Mouse (Mus musculus) neural tube, embryonic 11.5 days (tissue): Measurements from ENCODE around the gene Ptbp2. TPM values are rescaled to one million over a fixed set of nuclear protein-coding genes. Genes with fewer than 3 reads are reported as not detected.

Experiments
- ATAC-seq: fragments of 200-750 bp; cut with Nextera tagmentation; 2 replicates; pipeline ENCODE4 v1.8.0; 2017; ENCODE audit warnings: moderate number of reproducible peaks, mild to moderate bottlenecking, moderate TSS enrichment, moderate library complexity; ENCODE audit not compliant: insufficient read depth, low FRiP score, low TSS enrichment
- DNase-seq: peaks from one replicate; pipeline ENCODE4 v3.0.0-alpha.2; 2015; ENCODE audit warnings: low spot score
- H3K27ac ChIP-seq: fragments of 300-500 bp; sonication (generic); 2 replicates; pipeline ENCODE4 v1.5.1; 2014; ENCODE audit warnings: low read depth, mild to moderate bottlenecking, low read length
- H3K27me3 ChIP-seq: fragments of 300-500 bp; sonication (generic); 2 replicates; pipeline ENCODE4 v1.6.1; 2014; ENCODE audit warnings: mild to moderate bottlenecking, low read length, mixed read lengths; ENCODE audit not compliant: control insufficient read depth, insufficient read depth
- H3K36me3 ChIP-seq: fragments of 300-500 bp; sonication (generic); 2 replicates; pipeline ENCODE4 v1.6.1; 2014; ENCODE audit warnings: mild to moderate bottlenecking, low read length, moderate library complexity, mixed read lengths; ENCODE audit not compliant: control insufficient read depth, insufficient read depth
- H3K4me1 ChIP-seq: fragments of 300-500 bp; sonication (generic); 2 replicates; pipeline ENCODE4 v1.6.1; 2014; ENCODE audit warnings: low read length, mixed read lengths; ENCODE audit not compliant: control insufficient read depth, insufficient read depth
- H3K4me2 ChIP-seq: fragments of 300-500 bp; sonication (generic); 2 replicates; pipeline ENCODE4 v1.6.1; 2014; ENCODE audit warnings: low read depth, mild to moderate bottlenecking, moderate library complexity
- H3K4me3 ChIP-seq: fragments of 300-500 bp; sonication (generic); 2 replicates; pipeline ENCODE4 v1.5.1; 2014; ENCODE audit warnings: low read depth, low read length
- H3K9ac ChIP-seq: fragments of 300-500 bp; sonication (generic); 2 replicates; pipeline ENCODE4 v1.6.1; 2014; ENCODE audit warnings: mild to moderate bottlenecking, low read length
- H3K9me3 ChIP-seq: fragments of 300-500 bp; sonication (generic); 2 replicates; pipeline ENCODE4 v1.6.1; 2016; ENCODE audit warnings: low read length; ENCODE audit not compliant: control insufficient read depth
- WGBS: fragments of 180-500 bp; shearing (Covaris S2); extraction: QIAGEN DNeasy Blood & Tissue Kit; methylation state at CpG from one replicate; pipeline ENCODE4 v1.1.7; 2014; 5-methylcytosine and 5-hydroxymethylcytosine counted together
- polyA plus RNA-seq: library from polyadenylated mRNA; unstranded; fragments of >200 nt; fragmentation: Nextera tagmentation; extraction: Ambion mirVana; gene quantifications from 2 replicates; pipeline ENCODE4 v1.2.1, GENCODE M21; 2014

The Ptbp2 gene
- 325 and 327 TPM in 2 replicates for polyA plus RNA-seq

DNA sequence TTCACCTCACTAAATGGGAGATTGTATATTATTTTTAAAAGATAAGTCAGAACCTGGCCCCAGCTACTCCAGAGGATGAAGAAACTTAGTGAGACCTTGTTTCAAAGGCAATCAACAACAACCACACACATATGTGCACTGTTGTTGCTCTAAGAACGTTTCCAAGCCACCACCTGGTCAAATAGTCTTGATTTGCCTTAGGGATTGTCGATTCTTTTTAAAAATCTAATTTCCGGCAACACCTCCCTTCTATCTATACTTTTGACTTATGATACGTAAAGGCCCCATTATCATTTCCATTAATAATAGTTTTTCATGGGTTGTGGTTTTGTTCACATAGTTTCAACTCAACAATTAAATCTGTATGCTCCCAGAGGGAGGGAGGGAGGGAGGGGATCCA, at the start of gene Ptbp2:
TSS of gene Ptbp2 (minus strand) at position 101 of the 400 bp plus-strand sequence.
- peak within 1 kb of the TSS; percentile 100 for H3K9ac ChIP-seq
- H3K36me3 ChIP-seq = no peaks in the 10 kb centered on the region
- H3K4me2 ChIP-seq = peak within 1 kb of the TSS; percentile 39
- H3K4me3 ChIP-seq = peak within 1 kb of the TSS; percentile 98
- peak within 1 kb of the TSS; percentile 99 for H3K27ac ChIP-seq
- H3K9me3 ChIP-seq = no peaks in the 10 kb centered on the region
- DNase-seq (no peak), ATAC-seq (no peak)
- 86% methylated on average over 4 of the region's 4 CpGs for WGBS
- H3K27me3 ChIP-seq = no peaks in the 10 kb centered on the region
- H3K4me1 ChIP-seq = peaks cover 3% of the 10 kb centered on the region

DNA sequence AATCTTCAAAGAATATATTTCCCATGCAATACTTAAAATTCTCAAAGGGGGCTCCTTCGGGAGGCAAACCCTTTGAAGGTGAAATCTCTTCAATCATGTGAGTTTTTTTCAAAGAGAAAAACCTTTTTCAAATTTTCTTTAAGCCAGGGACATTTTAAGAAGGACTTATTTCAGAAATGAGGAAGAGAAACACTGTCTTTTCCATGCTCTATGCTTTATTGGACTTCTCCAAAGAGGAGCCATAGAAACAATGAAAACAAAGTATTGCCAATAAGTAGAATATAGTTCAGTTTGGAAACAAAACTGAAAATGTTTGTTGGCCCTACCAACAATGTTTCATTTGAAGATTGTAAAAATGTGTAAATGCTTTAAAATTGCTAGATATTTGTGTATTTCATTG, 30.4 kb upstream of the Ptbp2 start:
- no peak overlapping the region for H3K9ac ChIP-seq
- DNase-seq (no peak), ATAC-seq (no peak)
- H3K4me1 ChIP-seq = no peaks in the 10 kb centered on the region
- H3K4me3 ChIP-seq = no peak overlapping the region
- H3K27me3 ChIP-seq = no peaks in the 10 kb centered on the region
- no peaks in the 10 kb centered on the region for H3K36me3 ChIP-seq
- no peak overlapping the region for H3K27ac ChIP-seq
- 67% methylated on average over 1 of the region's 1 CpGs for WGBS
- no peak overlapping the region for H3K4me2 ChIP-seq
- no peaks in the 10 kb centered on the region for H3K9me3 ChIP-seq

DNA sequence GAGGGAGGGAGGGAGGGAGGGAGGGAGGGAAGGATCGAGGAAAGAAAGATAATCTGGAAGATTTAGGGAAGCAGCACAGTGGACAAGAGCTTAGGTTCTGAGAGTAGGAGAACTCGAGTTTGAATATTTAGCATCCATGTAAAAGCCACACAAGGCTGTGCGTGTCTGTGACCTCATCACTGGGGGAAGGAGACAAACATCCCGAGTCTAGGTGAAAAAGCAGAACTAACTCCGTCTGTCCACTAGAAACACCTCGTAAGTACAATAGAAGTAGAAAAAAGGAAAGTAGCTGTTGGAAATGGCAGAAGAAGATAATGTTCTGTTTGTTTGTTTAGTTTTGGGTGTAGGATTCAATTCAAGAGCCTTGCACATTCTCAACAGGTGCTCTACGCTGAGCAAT, 21.9 kb upstream of the Ptbp2 start:
- H3K27me3 ChIP-seq = no peaks in the 10 kb centered on the region
- no peaks in the 10 kb centered on the region for H3K4me1 ChIP-seq
- ATAC-seq (no peak), DNase-seq (no peak)
- 80% methylated on average over 7 of the region's 7 CpGs for WGBS
- H3K4me2 ChIP-seq = no peak overlapping the region
- H3K9me3 ChIP-seq = no peaks in the 10 kb centered on the region
- no peak overlapping the region for H3K27ac ChIP-seq
- no peaks in the 10 kb centered on the region for H3K36me3 ChIP-seq
- no peak overlapping the region for H3K9ac ChIP-seq
- H3K4me3 ChIP-seq = no peak overlapping the region

- Histone ChIP-seq H3K36me3 (no peaks in the 10 kb centered on the region), H3K4me1 (no peaks in the 10 kb centered on the region), H3K27me3 (no peaks in the 10 kb centered on the region), H3K4me2 (no peak overlapping the region), H3K9ac (no peak overlapping the region), H3K4me3 (no peak overlapping the region), H3K27ac (no peak overlapping the region), H3K9me3 (no peaks in the 10 kb centered on the region)
- 88% methylated on average over 9 of the region's 9 CpGs for WGBS
- DNase-seq (no peak), ATAC-seq (no peak)
Observed at GRCm38 (mm10) chr3:119794677-119795365, 10.6 kb upstream of the Ptbp2 start.

DNA sequence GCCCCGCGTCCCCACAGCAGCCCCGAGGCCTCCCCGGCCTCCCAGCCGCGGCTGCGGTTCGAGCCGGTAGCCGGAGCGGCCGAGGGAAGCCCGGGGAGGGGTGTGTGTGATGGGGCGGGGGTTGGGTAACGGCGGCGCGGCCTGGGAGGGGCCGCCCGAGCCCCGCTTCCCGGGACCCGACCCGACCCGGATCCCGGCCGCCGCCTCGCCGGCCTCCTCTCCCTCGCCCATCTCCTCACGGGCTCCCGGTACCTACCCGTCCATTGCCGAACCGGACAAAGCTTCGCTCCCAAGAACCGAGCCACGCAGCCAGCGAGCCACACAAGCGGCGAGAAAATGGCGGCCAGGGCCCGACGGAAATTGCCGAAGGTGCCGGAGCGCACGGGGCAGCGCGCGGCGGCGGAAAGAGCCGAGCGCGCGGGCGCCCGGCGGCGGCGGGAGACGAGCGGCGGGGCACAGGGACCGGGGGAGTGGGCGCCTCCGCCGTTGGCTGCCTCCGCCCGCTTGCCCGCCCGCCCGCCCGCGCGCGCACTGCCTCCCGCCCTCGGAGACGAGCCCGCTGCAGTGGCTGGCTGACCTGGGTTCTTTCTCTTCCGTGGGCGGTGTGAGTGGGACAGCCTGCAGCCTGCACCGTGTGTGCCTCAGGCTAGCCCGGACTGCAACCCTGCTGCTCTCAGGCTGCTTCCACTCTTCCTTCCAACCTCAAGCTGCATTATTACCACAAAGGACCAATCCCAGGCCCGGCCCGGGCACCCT, 1.1 kb downstream of the Ptbp2 start:
- under 1% methylated on average over 71 of the region's 89 CpGs for WGBS
- DNase-seq (peak; percentile 92), ATAC-seq (peak; percentile 88)
- Histone ChIP-seq H3K36me3 (no peaks in the 10 kb centered on the region), H3K27ac (peak overlapping the region; percentile 99), H3K4me1 (peaks cover 11% of the 10 kb centered on the region), H3K9ac (peak overlapping the region; percentile 100), H3K27me3 (no peaks in the 10 kb centered on the region), H3K4me3 (peak overlapping the region; percentile 98), H3K4me2 (peak overlapping the region; percentile 62), H3K9me3 (no peaks in the 10 kb centered on the region)

- H3K27ac ChIP-seq = peak overlapping the region; percentile 99
- peak; percentile 78 for DNase-seq
- under 1% methylated on average over 52 of the region's 63 CpGs for WGBS
- H3K4me2 ChIP-seq = peak overlapping the region; percentile 62
- no peaks in the 10 kb centered on the region for H3K36me3 ChIP-seq
- no peaks in the 10 kb centered on the region for H3K9me3 ChIP-seq
- peak overlapping the region; percentile 98 for H3K4me3 ChIP-seq
- H3K4me1 ChIP-seq = peaks cover 11% of the 10 kb centered on the region
- H3K27me3 ChIP-seq = no peaks in the 10 kb centered on the region
- H3K9ac ChIP-seq = peak overlapping the region; percentile 100
- peak; percentile 77 for ATAC-seq
Observed at GRCm38 (mm10) chr3:119782022-119782945, 2.0 kb downstream of the Ptbp2 start.

DNA sequence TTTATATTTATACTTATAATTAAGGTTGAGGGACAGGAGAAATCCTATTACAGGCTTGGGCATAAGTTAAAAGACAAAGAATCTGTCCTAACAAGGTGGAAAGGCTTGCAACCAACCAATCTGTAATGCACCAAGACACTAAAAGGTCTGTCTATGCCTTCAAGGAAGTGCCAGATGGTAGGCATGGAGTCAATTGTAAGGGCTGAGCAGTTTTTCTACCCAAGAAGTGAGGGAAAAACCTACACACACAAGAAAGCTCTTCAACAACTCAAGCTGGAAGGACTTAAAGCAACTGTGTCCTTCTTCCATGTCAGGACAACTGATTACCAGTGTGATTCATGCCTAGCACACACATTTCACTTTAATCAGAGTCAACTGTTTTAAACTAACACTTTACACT, 3.4 kb downstream of the Ptbp2 start:
- Histone ChIP-seq H3K4me3 (peak overlapping the region; percentile 98), H3K9ac (no peak overlapping the region), H3K27me3 (no peaks in the 10 kb centered on the region), H3K27ac (no peak overlapping the region), H3K9me3 (no peaks in the 10 kb centered on the region), H3K36me3 (no peaks in the 10 kb centered on the region), H3K4me2 (peak overlapping the region; percentile 52), H3K4me1 (peaks cover 11% of the 10 kb centered on the region)
- DNase-seq (no peak), ATAC-seq (no peak)

- H3K4me3 ChIP-seq = no peak overlapping the region
- H3K4me1 ChIP-seq = peaks cover 11% of the 10 kb centered on the region
- H3K27ac ChIP-seq = no peak overlapping the region
- DNase-seq (no peak), ATAC-seq (no peak)
- no peaks in the 10 kb centered on the region for H3K9me3 ChIP-seq
- 85% methylated on average over 1 of the region's 1 CpGs for WGBS
- 0 out of 2 replicates have a peak overlapping the region, but pooled peaks have one; percentile 9 for H3K4me2 ChIP-seq
- no peaks in the 10 kb centered on the region for H3K27me3 ChIP-seq
- H3K9ac ChIP-seq = no peak overlapping the region
- no peaks in the 10 kb centered on the region for H3K36me3 ChIP-seq
Observed at GRCm38 (mm10) chr3:119779261-119779660, 5.0 kb downstream of the Ptbp2 start.
